Mouse (Mus musculus) intestine, embryonic 15.5 days (tissue): Measurements from ENCODE around the gene Coq2. TPM values are rescaled to one million over a fixed set of nuclear protein-coding genes. Genes with fewer than 3 reads are reported as not detected.

ENCODE experiments used
- ATAC-seq: fragments of 200-750 bp; cut with Nextera tagmentation; 2 replicates; pipeline ENCODE4 v1.8.0; 2017; ENCODE audit warnings: moderate TSS enrichment, moderate library complexity
- H3K27ac ChIP-seq: fragments of 300-500 bp; sonication (generic); 2 replicates; pipeline ENCODE4 v1.5.1; 2015; ENCODE audit warnings: mild to moderate bottlenecking, inconsistent platforms
- H3K27me3 ChIP-seq: fragments of 300-500 bp; sonication (generic); replicated peaks from 2 replicates; pipeline ENCODE4 v1.6.1; 2015; ENCODE audit warnings: inconsistent platforms
- H3K36me3 ChIP-seq: fragments of 300-500 bp; sonication (generic); 2 replicates; pipeline ENCODE4 v1.6.1; 2015; ENCODE audit warnings: inconsistent platforms
- H3K4me1 ChIP-seq: fragments of 300-500 bp; sonication (generic); replicated peaks from 2 replicates; pipeline ENCODE4 v1.6.1; 2015; ENCODE audit warnings: inconsistent platforms
- H3K4me2 ChIP-seq: fragments of 300-500 bp; sonication (generic); replicated peaks from 2 replicates; pipeline ENCODE4 v1.6.1; 2015; ENCODE audit warnings: mild to moderate bottlenecking, inconsistent platforms
- H3K4me3 ChIP-seq: fragments of 300-500 bp; sonication (generic); replicated peaks from 2 replicates; pipeline ENCODE4 v1.5.1; 2015; ENCODE audit warnings: inconsistent platforms
- H3K9ac ChIP-seq: fragments of 300-500 bp; sonication (generic); 2 replicates; pipeline ENCODE4 v1.6.1; 2015; ENCODE audit warnings: inconsistent platforms
- H3K9me3 ChIP-seq: fragments of 300-500 bp; sonication (generic); 2 replicates; pipeline ENCODE4 v1.6.1; 2016; ENCODE audit warnings: inconsistent platforms
- WGBS: fragments of 180-500 bp; shearing (Covaris S2); methylation state at CpG from one replicate; pipeline ENCODE4 v1.1.7; 2015; 5-methylcytosine and 5-hydroxymethylcytosine counted together
- polyA plus RNA-seq: library from polyadenylated mRNA; unstranded; fragments of >200 nt; fragmentation: Nextera tagmentation; extraction: Ambion mirVana; gene quantifications from 2 replicates; pipeline ENCODE4 v1.2.1, GENCODE M21; 2015

Coq2 gene
- polyA plus RNA-seq, result 67.6 and 70.5 TPM in 2 replicates

DNA sequence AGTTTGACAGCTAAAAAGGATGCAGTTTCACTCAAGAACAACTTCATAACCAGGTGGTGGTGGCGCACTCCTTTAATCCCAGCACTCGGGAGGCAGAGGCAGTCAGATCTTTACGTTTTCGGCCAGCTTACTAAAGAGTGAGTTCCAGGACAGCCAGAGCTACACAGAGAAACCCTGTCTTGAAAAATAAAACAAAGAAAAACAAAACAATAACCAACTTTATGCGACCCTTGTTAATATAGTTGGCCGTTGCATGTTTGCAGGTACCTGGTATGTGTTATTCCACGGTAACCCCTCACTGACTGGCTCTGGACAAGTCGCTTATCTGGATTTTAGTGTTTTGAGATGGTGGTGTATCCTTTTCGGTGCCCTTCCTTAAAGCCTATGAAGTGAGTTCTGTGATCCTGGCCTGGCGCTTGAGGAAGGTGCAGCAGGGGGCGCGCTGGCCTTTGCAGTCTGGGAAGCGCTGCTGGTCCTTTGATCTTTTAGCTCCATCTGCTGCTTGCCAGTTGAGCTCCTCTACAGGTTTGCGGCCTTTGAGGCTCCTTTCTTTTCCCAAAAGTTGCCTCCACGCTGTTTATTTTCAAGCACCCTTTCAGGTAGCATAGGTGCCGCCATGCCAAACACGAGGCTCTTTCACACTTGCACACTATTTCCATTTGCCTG lies at the start of gene Coq2:
Gene Coq2, minus strand, starts transcription at position 430 of the 666 bp plus-strand sequence.
- Histone ChIP-seq H3K27me3 (no peaks in the 10 kb centered on the region), H3K4me3 (peak within 1 kb of the TSS; percentile 77), H3K27ac (peak within 1 kb of the TSS; percentile 84), H3K4me2 (peak within 1 kb of the TSS; percentile 72), H3K9ac (peak within 1 kb of the TSS; percentile 93), H3K9me3 (no peaks in the 10 kb centered on the region), H3K4me1 (peaks cover 21% of the 10 kb centered on the region; the same call in 1 of the 2 replicates), H3K36me3 (no peaks in the 10 kb centered on the region)
- ATAC-seq, result peak; percentile 60
- 7% methylated on average over 17 of the region's 17 CpGs for WGBS

DNA sequence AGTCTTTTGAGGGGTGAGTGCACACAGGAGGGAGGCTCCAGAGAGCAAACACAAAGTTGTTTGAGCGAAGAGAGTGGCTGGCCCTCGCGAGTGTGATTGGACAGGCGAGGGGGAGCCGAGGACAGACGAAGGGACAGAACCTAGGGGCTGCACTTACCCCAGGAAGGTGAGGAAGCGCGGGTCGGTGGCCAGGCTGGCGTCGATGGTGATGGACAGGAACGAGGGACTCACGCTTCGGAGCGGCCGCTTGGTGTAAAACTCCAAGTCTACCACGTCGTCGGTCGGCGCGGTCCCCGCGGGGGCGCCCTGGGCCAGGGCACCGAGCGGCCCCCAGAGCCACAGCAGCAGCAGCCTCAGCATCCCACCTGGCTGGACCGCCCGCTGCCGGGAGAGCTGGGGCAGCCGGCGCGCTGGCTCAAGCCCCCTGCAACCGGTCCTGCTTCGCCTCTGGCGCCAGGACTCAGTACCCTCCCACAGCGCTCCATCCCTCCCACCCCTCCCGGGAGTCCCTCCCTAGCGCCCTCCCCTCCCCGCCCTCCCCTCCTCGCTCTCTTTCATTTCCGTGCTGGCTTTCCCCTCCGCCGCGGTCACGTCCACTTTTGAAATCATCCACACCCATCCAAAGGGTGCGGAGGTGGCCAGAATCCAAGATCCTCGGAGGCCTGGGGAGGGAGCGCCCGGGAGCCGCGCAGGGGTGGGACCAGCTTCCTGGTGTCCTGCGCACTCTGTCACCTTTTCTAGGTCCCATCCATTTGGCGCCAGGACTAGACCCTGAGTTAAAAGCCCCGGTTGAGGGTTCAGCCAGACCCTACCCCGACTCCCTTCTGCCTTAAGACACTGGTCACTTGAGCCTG lies 44.5 kb upstream of the Coq2 start, which contains the start of gene Hpse:
Gene Hpse, minus strand, starts transcription at position 482 of the 854 bp plus-strand sequence.
- Histone ChIP-seq H3K9me3 (no peaks in the 10 kb centered on the region), H3K9ac (peak within 1 kb of the TSS; percentile 60), H3K27me3 (no peaks in the 10 kb centered on the region), H3K4me2 (peak within 1 kb of the TSS; percentile 99), H3K36me3 (no peaks in the 10 kb centered on the region), H3K27ac (no peak within 1 kb of the TSS), H3K4me3 (peak within 1 kb of the TSS; percentile 62), H3K4me1 (peaks cover 10% of the 10 kb centered on the region; the same call in 1 of the 2 replicates)
- ATAC-seq, result peak; percentile 90
- WGBS, result under 1% methylated on average over 55 of the region's 56 CpGs

DNA sequence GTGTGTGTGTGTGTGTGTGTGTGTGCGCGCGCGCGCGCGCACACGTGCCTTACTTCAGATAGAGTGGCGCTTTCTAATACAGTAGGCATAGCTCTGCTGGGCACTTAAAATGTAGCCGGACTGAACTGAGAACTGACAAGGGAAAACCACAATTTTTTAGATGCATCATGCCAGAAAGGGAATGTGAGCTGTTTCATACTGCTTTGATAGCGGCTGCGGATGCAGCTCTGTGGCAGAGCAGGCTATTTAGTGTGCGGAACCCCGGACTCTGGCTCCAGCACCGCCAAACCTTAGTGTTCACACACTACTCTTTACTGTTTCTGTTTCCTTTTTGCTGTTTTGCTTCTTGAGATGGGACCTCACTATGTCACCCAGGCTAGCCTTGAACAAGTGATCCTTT lies 41.8 kb upstream of the Coq2 start:
- H3K9ac ChIP-seq, result no peak overlapping the region
- H3K4me3 ChIP-seq, result no peak overlapping the region
- ATAC-seq, result no peak
- H3K9me3 ChIP-seq, result no peaks in the 10 kb centered on the region
- no peak overlapping the region for H3K4me2 ChIP-seq
- H3K36me3 ChIP-seq, result no peaks in the 10 kb centered on the region
- 94% methylated on average over 15 of the region's 15 CpGs for WGBS
- H3K27me3 ChIP-seq, result no peaks in the 10 kb centered on the region
- peaks cover 10% of the 10 kb centered on the region; the same call in 1 of the 2 replicates for H3K4me1 ChIP-seq
- H3K27ac ChIP-seq, result no peak overlapping the region

DNA sequence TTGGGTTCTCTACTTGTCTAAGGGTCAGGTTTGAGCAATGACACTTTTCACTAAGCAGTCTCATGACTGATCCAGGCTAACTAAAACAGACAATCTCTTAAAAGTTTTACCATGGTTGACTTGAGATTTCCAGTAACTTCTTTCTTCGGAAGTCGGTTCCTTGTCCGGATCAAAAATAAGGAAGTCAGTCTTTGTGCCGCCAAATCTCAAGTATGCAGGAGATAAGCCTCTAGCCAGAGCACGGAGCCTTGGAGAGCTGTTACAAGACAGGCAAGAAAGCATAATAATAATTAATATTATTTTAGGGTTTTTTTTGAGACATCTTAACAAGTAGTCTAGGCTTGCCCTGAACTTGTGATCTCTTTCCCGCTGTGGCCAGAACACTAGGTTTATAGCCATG lies 36.3 kb upstream of the Coq2 start:
- ATAC-seq, result no peak
- no peaks in the 10 kb centered on the region for H3K27me3 ChIP-seq
- H3K4me2 ChIP-seq, result no peak overlapping the region
- no peak overlapping the region for H3K4me3 ChIP-seq
- H3K4me1 ChIP-seq, result no peaks in the 10 kb centered on the region
- H3K36me3 ChIP-seq, result no peaks in the 10 kb centered on the region
- H3K9ac ChIP-seq, result no peak overlapping the region
- no peak overlapping the region for H3K27ac ChIP-seq
- H3K9me3 ChIP-seq, result no peaks in the 10 kb centered on the region
- 82% methylated on average over 6 of the region's 6 CpGs for WGBS

DNA sequence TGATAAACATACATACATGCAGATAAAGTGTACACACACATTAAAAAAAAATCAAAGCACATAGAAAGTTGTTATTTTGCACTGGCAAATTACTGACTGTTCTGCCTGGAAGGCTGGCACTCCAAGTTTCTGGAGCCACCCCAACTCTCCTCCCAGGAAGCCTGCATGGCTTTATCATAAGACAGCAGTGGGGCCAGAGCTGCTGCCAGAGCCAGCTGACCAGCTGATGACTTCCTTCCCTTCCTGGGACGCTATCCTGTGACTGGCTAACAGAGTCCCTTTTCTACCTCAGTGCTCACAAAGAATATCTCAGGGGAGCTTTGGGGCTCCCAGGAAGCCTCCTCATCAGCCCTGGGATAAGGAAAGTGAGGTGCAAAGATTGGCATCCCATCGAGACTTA lies 35.1 kb upstream of the Coq2 start:
- no peaks in the 10 kb centered on the region for H3K36me3 ChIP-seq
- H3K27ac ChIP-seq, result no peak overlapping the region
- H3K27me3 ChIP-seq, result no peaks in the 10 kb centered on the region
- WGBS, result 72% methylated on average over 2 of the region's 2 CpGs
- no peak for ATAC-seq
- no peak overlapping the region for H3K4me2 ChIP-seq
- H3K9me3 ChIP-seq, result no peaks in the 10 kb centered on the region
- H3K4me1 ChIP-seq, result no peaks in the 10 kb centered on the region
- H3K4me3 ChIP-seq, result no peak overlapping the region
- no peak overlapping the region for H3K9ac ChIP-seq

DNA sequence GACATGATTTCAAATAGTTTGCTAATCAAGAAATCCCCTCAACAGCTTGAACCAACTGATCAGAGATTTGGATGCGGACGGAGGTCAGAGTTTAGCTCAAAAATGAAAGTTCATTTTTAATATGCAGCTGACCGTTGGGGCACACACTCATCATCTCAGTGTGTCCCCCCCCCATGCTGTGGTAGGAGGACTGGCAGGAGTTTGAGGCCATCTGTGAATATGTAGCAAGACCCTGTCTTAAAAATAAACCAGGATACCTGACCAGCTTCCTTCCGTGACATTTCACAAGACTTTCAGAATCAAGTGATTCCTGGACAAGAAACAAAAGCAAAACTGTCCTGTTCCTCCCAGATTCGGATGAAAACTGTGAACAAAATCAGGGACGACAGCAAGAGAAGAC lies 34.1 kb upstream of the Coq2 start:
- 86% methylated on average over 6 of the region's 6 CpGs for WGBS
- no peak overlapping the region for H3K4me3 ChIP-seq
- no peaks in the 10 kb centered on the region for H3K9me3 ChIP-seq
- H3K36me3 ChIP-seq, result no peaks in the 10 kb centered on the region
- no peak overlapping the region for H3K9ac ChIP-seq
- no peak for ATAC-seq
- H3K4me2 ChIP-seq, result no peak overlapping the region
- H3K27ac ChIP-seq, result no peak overlapping the region
- no peaks in the 10 kb centered on the region for H3K4me1 ChIP-seq
- H3K27me3 ChIP-seq, result no peaks in the 10 kb centered on the region

DNA sequence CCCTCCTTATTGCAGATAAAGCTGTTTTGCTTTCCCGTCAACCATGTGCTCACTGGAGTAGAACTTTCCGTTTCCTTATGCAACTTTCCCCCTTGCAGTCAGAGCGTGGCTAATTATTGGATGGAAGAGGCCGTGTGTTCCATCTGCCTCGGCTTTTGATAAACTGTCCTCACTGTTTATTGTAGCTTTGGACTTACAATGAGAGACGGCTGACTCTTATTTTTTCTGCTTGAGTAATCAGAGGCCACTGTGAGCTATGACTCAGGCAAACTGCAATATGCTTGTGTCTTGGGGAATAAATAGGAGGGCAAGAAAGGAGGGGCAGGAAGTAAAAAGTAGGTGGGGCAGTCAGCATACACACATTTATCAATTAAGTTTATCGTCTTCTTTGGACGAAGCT lies 31.7 kb upstream of the Coq2 start:
- Histone ChIP-seq H3K27ac (no peak overlapping the region), H3K27me3 (no peaks in the 10 kb centered on the region), H3K9me3 (no peaks in the 10 kb centered on the region), H3K4me2 (no peak overlapping the region), H3K4me3 (no peak overlapping the region), H3K36me3 (no peaks in the 10 kb centered on the region), H3K4me1 (no peaks in the 10 kb centered on the region), H3K9ac (no peak overlapping the region)
- WGBS, result 67% methylated on average over 8 of the region's 8 CpGs
- ATAC-seq, result no peak

DNA sequence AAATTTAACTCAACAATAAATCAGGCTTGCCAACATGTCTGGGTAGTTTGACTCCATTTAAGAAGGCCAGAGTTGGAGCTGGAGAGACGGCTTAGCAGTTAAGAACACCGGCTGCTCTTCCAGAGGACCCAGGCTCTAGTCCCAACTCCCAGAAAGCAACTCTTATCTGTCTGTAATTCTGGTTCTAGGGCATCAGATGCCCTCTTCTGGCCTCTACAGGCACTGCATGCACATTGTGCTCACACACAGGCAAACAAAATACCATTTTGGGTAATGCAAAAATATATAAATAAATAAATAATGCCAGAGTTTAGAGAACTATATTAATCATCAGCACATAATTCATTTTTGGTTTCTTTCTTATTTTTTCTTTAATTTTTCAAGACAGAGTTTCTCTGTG lies 29.3 kb upstream of the Coq2 start:
- no peak overlapping the region for H3K4me2 ChIP-seq
- H3K36me3 ChIP-seq, result no peaks in the 10 kb centered on the region
- H3K4me3 ChIP-seq, result no peak overlapping the region
- WGBS, result 87% methylated on average over 2 of the region's 2 CpGs
- H3K4me1 ChIP-seq, result no peaks in the 10 kb centered on the region
- H3K27me3 ChIP-seq, result no peaks in the 10 kb centered on the region
- no peak overlapping the region for H3K9ac ChIP-seq
- no peak overlapping the region for H3K27ac ChIP-seq
- no peak for ATAC-seq
- no peaks in the 10 kb centered on the region for H3K9me3 ChIP-seq

DNA sequence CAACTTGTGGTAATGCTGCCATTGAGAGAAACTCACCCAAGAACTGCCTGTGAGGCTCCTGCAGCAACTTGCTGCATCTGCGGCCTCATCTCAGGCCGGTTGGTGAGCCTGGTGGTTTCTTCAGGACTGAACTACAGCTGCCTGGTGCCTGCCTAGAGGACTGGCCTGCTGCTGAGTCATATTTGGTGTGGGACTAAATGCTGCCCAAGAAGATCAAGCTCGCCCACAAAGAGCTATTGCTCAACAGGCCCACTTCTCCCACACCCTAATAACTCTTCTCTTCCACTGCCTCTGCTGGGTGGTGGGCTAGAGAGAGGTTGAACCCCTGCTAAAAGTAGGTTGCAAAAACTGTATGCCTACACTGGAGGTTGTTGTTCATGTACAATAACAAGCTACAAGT lies 27.4 kb upstream of the Coq2 start:
- WGBS, result 89% methylated on average over 3 of the region's 3 CpGs
- no peak overlapping the region for H3K9ac ChIP-seq

DNA sequence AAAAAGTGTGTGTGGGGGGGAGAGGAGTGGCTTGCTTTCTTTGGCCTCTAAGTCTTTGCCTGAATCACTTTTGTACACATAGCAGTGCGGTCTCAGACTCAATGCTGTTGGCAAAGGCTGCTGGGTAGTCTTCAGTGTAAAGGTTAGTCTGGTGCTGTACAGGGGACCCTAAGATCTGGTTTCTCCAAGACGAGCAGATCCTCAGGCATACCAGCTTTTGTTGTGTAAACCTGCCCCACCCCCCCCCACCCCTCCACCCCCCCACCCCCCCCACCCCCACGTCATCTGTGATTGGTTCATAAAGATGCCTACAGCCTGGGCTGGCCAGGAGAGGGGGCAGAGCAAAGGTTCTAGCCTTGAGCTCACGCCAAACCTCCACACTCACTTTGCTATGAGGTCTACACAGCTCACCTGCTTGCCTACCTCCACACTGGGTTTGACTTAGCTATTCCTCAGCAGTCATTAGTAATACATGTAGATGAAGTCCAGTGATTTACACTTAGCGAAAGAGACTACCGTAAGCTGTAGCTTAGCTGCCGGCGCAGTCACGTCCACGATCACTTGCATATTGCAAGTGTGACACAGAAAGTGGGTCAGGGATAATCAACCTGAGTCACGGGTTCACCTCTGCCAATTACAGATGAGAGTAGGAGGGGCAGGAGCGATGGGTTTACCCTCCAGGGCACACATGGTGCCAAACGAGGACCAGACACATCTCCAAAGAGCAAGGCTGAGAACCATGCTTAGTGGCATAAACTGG lies 26.1 kb upstream of the Coq2 start:
- no peak for ATAC-seq
- H3K9ac ChIP-seq, result no peak overlapping the region
- H3K36me3 ChIP-seq, result no peaks in the 10 kb centered on the region
- no peak overlapping the region for H3K27ac ChIP-seq
- no peak overlapping the region for H3K4me3 ChIP-seq
- WGBS, result 77% methylated on average over 13 of the region's 13 CpGs
- H3K4me2 ChIP-seq, result no peak overlapping the region
- H3K27me3 ChIP-seq, result no peaks in the 10 kb centered on the region
- no peaks in the 10 kb centered on the region for H3K9me3 ChIP-seq
- H3K4me1 ChIP-seq, result no peaks in the 10 kb centered on the region

More for the DNA sequence above, 27.4 kb upstream of the Coq2 start:
- Histone ChIP-seq H3K36me3 (no peaks in the 10 kb centered on the region), H3K9me3 (no peaks in the 10 kb centered on the region), H3K4me3 (no peak overlapping the region), H3K4me2 (no peak overlapping the region), H3K27ac (no peak overlapping the region), H3K4me1 (no peaks in the 10 kb centered on the region), H3K27me3 (no peaks in the 10 kb centered on the region)
- no peak for ATAC-seq

DNA sequence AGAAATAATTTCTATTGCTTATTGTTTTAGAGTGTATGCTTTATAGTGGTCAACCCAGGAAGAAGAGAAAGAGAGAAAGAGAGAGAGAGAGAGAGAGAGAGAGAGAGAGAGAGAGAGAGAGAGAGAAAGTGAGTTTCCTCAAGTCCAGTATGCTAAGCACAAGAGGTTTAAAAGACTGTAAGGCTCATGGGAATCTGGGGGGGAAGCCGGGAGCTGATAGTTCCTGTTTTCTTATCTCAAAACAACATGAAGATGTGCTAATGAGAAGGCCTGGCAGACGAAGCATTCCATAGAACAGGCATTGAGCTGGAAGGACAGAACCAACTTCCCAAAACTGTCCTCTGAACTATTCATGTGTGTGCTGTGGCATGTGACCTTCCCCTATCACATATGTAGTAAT lies 22.9 kb upstream of the Coq2 start:
- Histone ChIP-seq H3K27me3 (no peaks in the 10 kb centered on the region), H3K36me3 (no peaks in the 10 kb centered on the region), H3K4me1 (no peaks in the 10 kb centered on the region), H3K9ac (no peak overlapping the region), H3K27ac (no peak overlapping the region), H3K4me3 (no peak overlapping the region), H3K9me3 (no peaks in the 10 kb centered on the region), H3K4me2 (no peak overlapping the region)
- WGBS, result 74% methylated on average over 2 of the region's 2 CpGs
- no peak for ATAC-seq

DNA sequence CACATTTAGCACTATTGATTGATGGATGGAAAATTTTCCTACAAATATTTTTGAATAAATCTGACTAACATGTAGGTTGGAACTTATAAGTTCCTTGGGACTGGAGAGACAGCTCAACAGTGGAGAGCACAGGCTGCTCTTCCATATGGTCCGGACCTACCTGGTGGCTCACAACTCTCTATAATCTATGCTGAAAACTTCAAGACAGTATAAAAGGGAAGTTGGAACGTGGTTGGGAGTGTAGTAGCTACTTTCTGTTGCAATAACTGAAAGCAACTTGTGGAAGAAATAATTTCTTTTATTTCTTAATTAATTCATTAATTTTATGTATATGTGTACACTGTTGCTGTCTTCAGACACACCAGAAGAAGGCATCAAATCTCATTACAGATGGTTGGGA lies 22.5 kb upstream of the Coq2 start:
- H3K4me2 ChIP-seq, result no peak overlapping the region
- H3K4me1 ChIP-seq, result no peaks in the 10 kb centered on the region
- no peak overlapping the region for H3K27ac ChIP-seq
- H3K36me3 ChIP-seq, result no peaks in the 10 kb centered on the region
- no peaks in the 10 kb centered on the region for H3K27me3 ChIP-seq
- H3K9ac ChIP-seq, result no peak overlapping the region
- no peak overlapping the region for H3K4me3 ChIP-seq
- no peak for ATAC-seq
- WGBS, result 74% methylated on average over 2 of the region's 2 CpGs
- no peaks in the 10 kb centered on the region for H3K9me3 ChIP-seq
